Mouse (Mus musculus) forebrain, embryonic 10.5 days (tissue): ENCODE data around the gene Calr3. TPM values are rescaled to one million over a fixed set of nuclear protein-coding genes. Genes with fewer than 3 reads are reported as not detected.
A peak's percentile ranks its signal among the peaks of the same experiment; 100 is the strongest.

ENCODE experiments used
- DNase-seq: peaks from one replicate; pipeline ENCODE4 v3.0.0-alpha.2; 2017; ENCODE audit warnings: low spot score; ENCODE audit errors: extremely low spot score
- H3K27ac ChIP-seq: fragments of 300-500 bp; sonication (generic); 2 replicates; pipeline ENCODE4 v1.5.1; 2016; ENCODE audit warnings: mild to moderate bottlenecking
- H3K27me3 ChIP-seq: fragments of 300-500 bp; sonication (generic); 2 replicates; pipeline ENCODE4 v1.6.1; 2016; ENCODE audit warnings: mild to moderate bottlenecking; ENCODE audit not compliant: poor library complexity, severe bottlenecking
- H3K36me3 ChIP-seq: fragments of 300-500 bp; sonication (generic); replicated peaks from 2 replicates; pipeline ENCODE4 v1.6.1; 2016; ENCODE audit warnings: mild to moderate bottlenecking, moderate library complexity
- H3K4me1 ChIP-seq: fragments of 300-500 bp; sonication (generic); 2 replicates; pipeline ENCODE4 v1.6.1; 2016
- H3K4me3 ChIP-seq: fragments of 300-500 bp; sonication (generic); 2 replicates; pipeline ENCODE4 v1.5.1; 2016; ENCODE audit warnings: mild to moderate bottlenecking, moderate library complexity
- H3K9me3 ChIP-seq: fragments of 300-500 bp; sonication (generic); 2 replicates; pipeline ENCODE4 v1.6.1; 2016; ENCODE audit warnings: mild to moderate bottlenecking, moderate library complexity
- WGBS: fragments of 180-500 bp; shearing (Covaris S2); methylation state at CpG from one replicate; pipeline ENCODE4 v1.1.7; 2016; 5-methylcytosine and 5-hydroxymethylcytosine counted together
- polyA plus RNA-seq: library from polyadenylated mRNA; unstranded; fragments of >200 nt; fragmentation: Nextera tagmentation; extraction: Ambion mirVana; gene quantifications from 2 replicates; pipeline ENCODE4 v1.2.1, GENCODE M21; 2016

Gene Calr3
- 1.1 and 1.5 TPM in 2 replicates for polyA plus RNA-seq

GRCm38 (mm10) chr8:72443338-72443993 lies at the start of gene Calr3, which contains the start of gene 1700030K09Rik:
Gene Calr3 (minus strand): TSS chr8:72443870.
Gene 1700030K09Rik (plus strand): TSS chr8:72443880.
- Histone ChIP-seq H3K9me3 (no peaks in the 10 kb centered on the region), H3K4me1 (peaks cover 10% of the 10 kb centered on the region), H3K27me3 (no peaks in the 10 kb centered on the region), H3K4me3 (peak within 1 kb of the TSS; percentile 53), H3K27ac (peak within 1 kb of the TSS; percentile 89), H3K36me3 (peaks cover 25% of the 10 kb centered on the region)
- 7% methylated on average over 34 of the region's 34 CpGs for WGBS
- DNase-seq: peak; percentile 97

GRCm38 (mm10) chr8:72493381-72493780 lies 49.7 kb upstream of the Calr3 start:
- Histone ChIP-seq H3K4me1 (peaks cover 54% of the 10 kb centered on the region), H3K27me3 (no peaks in the 10 kb centered on the region), H3K27ac (peak overlapping the region; percentile 88), H3K4me3 (peak overlapping the region; percentile 94), H3K9me3 (no peaks in the 10 kb centered on the region), H3K36me3 (peaks cover 65% of the 10 kb centered on the region)
- WGBS: 19% methylated on average over 8 of the region's 8 CpGs
- DNase-seq: no peak

- no peaks in the 10 kb centered on the region for H3K27me3 ChIP-seq
- peaks cover 54% of the 10 kb centered on the region for H3K4me1 ChIP-seq
- H3K4me3 ChIP-seq: peak overlapping the region; percentile 94
- H3K36me3 ChIP-seq: peaks cover 65% of the 10 kb centered on the region
- peak; percentile 99 for DNase-seq
- H3K9me3 ChIP-seq: no peaks in the 10 kb centered on the region
- H3K27ac ChIP-seq: peak overlapping the region; percentile 88
- WGBS: under 1% methylated on average over 56 of the region's 56 CpGs
Observed at GRCm38 (mm10) chr8:72492622-72493081, 49.0 kb upstream of the Calr3 start.

- Histone ChIP-seq H3K27me3 (no peaks in the 10 kb centered on the region), H3K4me3 (peak within 1 kb of the TSS; percentile 94), H3K27ac (peak within 1 kb of the TSS; percentile 88), H3K9me3 (no peaks in the 10 kb centered on the region), H3K36me3 (peaks cover 65% of the 10 kb centered on the region), H3K4me1 (peaks cover 54% of the 10 kb centered on the region)
- peak; percentile 23 for DNase-seq
- 1% methylated on average over 98 of the region's 98 CpGs for WGBS
Observed at GRCm38 (mm10) chr8:72491680-72492621, 48.3 kb upstream of the Calr3 start, which contains the start of gene Slc35e1. Gene Slc35e1 (minus strand): TSS chr8:72492614.

GRCm38 (mm10) chr8:72491017-72491416 lies 47.3 kb upstream of the Calr3 start:
- peak overlapping the region; percentile 94 for H3K4me3 ChIP-seq
- DNase-seq: no peak
- H3K27me3 ChIP-seq: no peaks in the 10 kb centered on the region
- peaks cover 47% of the 10 kb centered on the region for H3K4me1 ChIP-seq
- 88% methylated on average over 2 of the region's 2 CpGs for WGBS
- no peaks in the 10 kb centered on the region for H3K9me3 ChIP-seq
- peaks cover 65% of the 10 kb centered on the region for H3K36me3 ChIP-seq
- no peak overlapping the region for H3K27ac ChIP-seq

GRCm38 (mm10) chr8:72487014-72487413 lies 43.3 kb upstream of the Calr3 start:
- Histone ChIP-seq H3K27me3 (no peaks in the 10 kb centered on the region), H3K4me1 (peaks cover 19% of the 10 kb centered on the region), H3K27ac (no peak overlapping the region), H3K36me3 (peaks cover 83% of the 10 kb centered on the region), H3K4me3 (no peak overlapping the region), H3K9me3 (no peaks in the 10 kb centered on the region)
- no peak for DNase-seq

- 85% methylated on average over 6 of the region's 6 CpGs for WGBS
- no peak overlapping the region for H3K27ac ChIP-seq
- DNase-seq: no peak
- peaks cover 96% of the 10 kb centered on the region for H3K36me3 ChIP-seq
- H3K4me1 ChIP-seq: peaks cover 5% of the 10 kb centered on the region
- no peaks in the 10 kb centered on the region for H3K9me3 ChIP-seq
- no peaks in the 10 kb centered on the region for H3K27me3 ChIP-seq
- H3K4me3 ChIP-seq: no peak overlapping the region
Observed at GRCm38 (mm10) chr8:72485456-72486199, 42.0 kb upstream of the Calr3 start.

- under 1% methylated on average over 80 of the region's 80 CpGs for WGBS
- DNase-seq: peak; percentile 99
- Histone ChIP-seq H3K36me3 (peaks cover 51% of the 10 kb centered on the region), H3K4me1 (peaks cover 29% of the 10 kb centered on the region), H3K4me3 (peak within 1 kb of the TSS; percentile 90), H3K27ac (peak within 1 kb of the TSS; percentile 95), H3K9me3 (no peaks in the 10 kb centered on the region), H3K27me3 (no peaks in the 10 kb centered on the region)
Observed at GRCm38 (mm10) chr8:72474826-72475546, 31.3 kb upstream of the Calr3 start, which contains the start of gene Cherp. Gene Cherp (minus strand): TSS chr8:72475226.

GRCm38 (mm10) chr8:72470684-72471083 lies 27.0 kb upstream of the Calr3 start:
- DNase-seq: no peak
- no peaks in the 10 kb centered on the region for H3K27me3 ChIP-seq
- WGBS: 94% methylated on average over 7 of the region's 7 CpGs
- no peak overlapping the region for H3K27ac ChIP-seq
- no peak overlapping the region for H3K4me3 ChIP-seq
- peaks cover 17% of the 10 kb centered on the region for H3K4me1 ChIP-seq
- H3K9me3 ChIP-seq: no peaks in the 10 kb centered on the region
- peaks cover 79% of the 10 kb centered on the region for H3K36me3 ChIP-seq

- Histone ChIP-seq H3K9me3 (no peaks in the 10 kb centered on the region), H3K27ac (no peak overlapping the region), H3K4me1 (peaks cover 16% of the 10 kb centered on the region), H3K36me3 (peaks cover 86% of the 10 kb centered on the region), H3K27me3 (no peaks in the 10 kb centered on the region), H3K4me3 (no peak overlapping the region)
- no peak for DNase-seq
- 94% methylated on average over 8 of the region's 8 CpGs for WGBS
Observed at GRCm38 (mm10) chr8:72469984-72470383, 26.3 kb upstream of the Calr3 start.

GRCm38 (mm10) chr8:72469243-72469642 lies 25.6 kb upstream of the Calr3 start:
- Histone ChIP-seq H3K27me3 (no peaks in the 10 kb centered on the region), H3K27ac (no peak overlapping the region), H3K9me3 (no peaks in the 10 kb centered on the region), H3K4me1 (peaks cover 14% of the 10 kb centered on the region), H3K36me3 (peaks cover 94% of the 10 kb centered on the region), H3K4me3 (no peak overlapping the region)
- WGBS: 84% methylated on average over 2 of the region's 2 CpGs
- DNase-seq: no peak

GRCm38 (mm10) chr8:72464211-72464610 lies 20.5 kb upstream of the Calr3 start:
- Histone ChIP-seq H3K9me3 (no peaks in the 10 kb centered on the region), H3K4me3 (no peak overlapping the region), H3K27me3 (no peaks in the 10 kb centered on the region), H3K4me1 (no peaks in the 10 kb centered on the region), H3K36me3 (peaks cover 100% of the 10 kb centered on the region), H3K27ac (no peak overlapping the region)
- WGBS: 95% methylated on average over 10 of the region's 10 CpGs
- DNase-seq: no peak
